Mouse (Mus musculus) heart, embryonic 11.5 days (tissue): ENCODE data around the gene 4922502D21Rik. TPM values are rescaled to one million over a fixed set of nuclear protein-coding genes. Genes with fewer than 3 reads are reported as not detected.
"Not testable (repeated sequence)": the region's sequence is repeated elsewhere in the genome, so short reads cannot be mapped to it uniquely, and the experiment has no call there.

ENCODE experiments used
- ATAC-seq: fragments of 200-750 bp; cut with Nextera tagmentation; replicated peaks from 2 replicates; pipeline ENCODE4 v1.8.0; 2017; ENCODE audit warnings: moderate library complexity; ENCODE audit not compliant: insufficient number of reproducible peaks, low FRiP score, low TSS enrichment
- H3K27ac ChIP-seq: fragments of 300-500 bp; sonication (generic); 2 replicates; pipeline ENCODE4 v1.5.1; 2014; ENCODE audit warnings: mild to moderate bottlenecking, low read depth, low read length
- H3K27me3 ChIP-seq: fragments of 300-500 bp; sonication (generic); 2 replicates; pipeline ENCODE4 v1.6.1; 2014; ENCODE audit warnings: mild to moderate bottlenecking, low read length, mixed read lengths; ENCODE audit not compliant: control insufficient read depth, insufficient read depth
- H3K36me3 ChIP-seq: fragments of 300-500 bp; sonication (generic); 2 replicates; pipeline ENCODE4 v1.6.1; 2014; ENCODE audit warnings: mild to moderate bottlenecking, low read length, moderate library complexity, mixed read lengths; ENCODE audit not compliant: control insufficient read depth, insufficient read depth
- H3K4me1 ChIP-seq: fragments of 300-500 bp; sonication (generic); 2 replicates; pipeline ENCODE4 v1.6.1; 2014; ENCODE audit warnings: low read length; ENCODE audit not compliant: control insufficient read depth, insufficient read depth
- H3K4me2 ChIP-seq: fragments of 300-500 bp; sonication (generic); 2 replicates; pipeline ENCODE4 v1.6.1; 2014; ENCODE audit warnings: mild to moderate bottlenecking, moderate library complexity
- H3K4me3 ChIP-seq: fragments of 300-500 bp; sonication (generic); 2 replicates; pipeline ENCODE4 v1.5.1; 2014; ENCODE audit warnings: low read depth, low read length
- H3K9ac ChIP-seq: fragments of 300-500 bp; sonication (generic); 2 replicates; pipeline ENCODE4 v1.6.1; 2014; ENCODE audit warnings: mild to moderate bottlenecking, low read depth, low read length, moderate library complexity
- H3K9me3 ChIP-seq: fragments of 300-500 bp; sonication (generic); replicated peaks from 2 replicates; pipeline ENCODE4 v1.6.1; 2016; ENCODE audit warnings: low read length; ENCODE audit not compliant: control insufficient read depth
- WGBS: fragments of 180-500 bp; shearing (Covaris S2); extraction: QIAGEN DNeasy Blood & Tissue Kit; methylation state at CpG from one replicate; pipeline ENCODE4 v1.1.7; 2014; ENCODE audit not compliant: insufficient replicate concordance; 5-methylcytosine and 5-hydroxymethylcytosine counted together
- polyA plus RNA-seq: library from polyadenylated mRNA; unstranded; fragments of >200 nt; fragmentation: Nextera tagmentation; extraction: Ambion mirVana; gene quantifications from 2 replicates; pipeline ENCODE4 v1.2.1, GENCODE M21; 2014

The 4922502D21Rik gene
- polyA plus RNA-seq, 1 experiment from 2014 or later = not detected

GRCm38 (mm10) chr6:129351091-129351490, 19.5 kb upstream of the 4922502D21Rik start:
- Histone ChIP-seq H3K27me3 (no peaks in the 10 kb centered on the region), H3K36me3 (no peaks in the 10 kb centered on the region), H3K4me3 (no peak overlapping the region), H3K9ac (no peak overlapping the region), H3K27ac (no peak overlapping the region), H3K4me2 (no peak overlapping the region), H3K4me1 (no peaks in the 10 kb centered on the region), H3K9me3 (no peaks in the 10 kb centered on the region)
- 90% methylated on average over 3 of the region's 3 CpGs for WGBS
- ATAC-seq = no peak

GRCm38 (mm10) chr6:129349524-129350352, 18.1 kb upstream of the 4922502D21Rik start:
- H3K36me3 ChIP-seq = no peaks in the 10 kb centered on the region
- no peaks in the 10 kb centered on the region for H3K9me3 ChIP-seq
- no peak overlapping the region for H3K27ac ChIP-seq
- H3K4me1 ChIP-seq = no peaks in the 10 kb centered on the region
- WGBS = 58% methylated on average over 4 of the region's 4 CpGs
- ATAC-seq = no peak
- no peak overlapping the region for H3K4me3 ChIP-seq
- H3K4me2 ChIP-seq = no peak overlapping the region
- H3K27me3 ChIP-seq = no peaks in the 10 kb centered on the region
- no peak overlapping the region for H3K9ac ChIP-seq

GRCm38 (mm10) chr6:129344408-129344807, 12.8 kb upstream of the 4922502D21Rik start:
- Histone ChIP-seq H3K27ac (no peak overlapping the region), H3K36me3 (no peaks in the 10 kb centered on the region), H3K4me3 (no peak overlapping the region), H3K4me1 (no peaks in the 10 kb centered on the region), H3K4me2 (no peak overlapping the region), H3K27me3 (no peaks in the 10 kb centered on the region), H3K9me3 (no peaks in the 10 kb centered on the region), H3K9ac (no peak overlapping the region)
- WGBS = 69% methylated on average over 3 of the region's 3 CpGs
- no peak for ATAC-seq

- WGBS = 79% methylated on average over 4 of the region's 4 CpGs
- not testable (repeated sequence) for ATAC-seq, H3K9me3 ChIP-seq, H3K27ac ChIP-seq, H3K4me1 ChIP-seq, H3K36me3 ChIP-seq, H3K27me3 ChIP-seq, H3K4me3 ChIP-seq, H3K4me2 ChIP-seq, H3K9ac ChIP-seq
These were observed 10.8 kb upstream of the 4922502D21Rik start, which contains the start of gene Clec12a for GRCm38 (mm10) chr6:129342391-129342790. Clec12a (plus strand) TSS chr6:129342691.

GRCm38 (mm10) chr6:129337751-129338150, 6.2 kb upstream of the 4922502D21Rik start:
- Histone ChIP-seq H3K9ac (no peak overlapping the region), H3K4me3 (no peak overlapping the region), H3K36me3 (no peaks in the 10 kb centered on the region), H3K27ac (no peak overlapping the region), H3K4me1 (no peaks in the 10 kb centered on the region), H3K9me3 (no peaks in the 10 kb centered on the region), H3K27me3 (no peaks in the 10 kb centered on the region), H3K4me2 (no peak overlapping the region)
- 68% methylated on average over 1 of the region's 1 CpGs for WGBS
- ATAC-seq = no peak

GRCm38 (mm10) chr6:129333674-129334078, 2.1 kb upstream of the 4922502D21Rik start:
- Histone ChIP-seq H3K27ac (no peak overlapping the region), H3K9ac (no peak overlapping the region), H3K4me2 (peak overlapping the region; percentile 34; the same call in 1 of the 2 replicates), H3K4me1 (no peaks in the 10 kb centered on the region), H3K36me3 (no peaks in the 10 kb centered on the region), H3K9me3 (no peaks in the 10 kb centered on the region), H3K4me3 (no peak overlapping the region), H3K27me3 (no peaks in the 10 kb centered on the region)
- ATAC-seq = no peak
- 29% methylated on average over 11 of the region's 11 CpGs for WGBS

- H3K27ac ChIP-seq = no peak overlapping the region
- no peak overlapping the region for H3K4me3 ChIP-seq
- ATAC-seq = no peak
- no peaks in the 10 kb centered on the region for H3K9me3 ChIP-seq
- H3K4me1 ChIP-seq = no peaks in the 10 kb centered on the region
- H3K27me3 ChIP-seq = no peaks in the 10 kb centered on the region
- H3K36me3 ChIP-seq = no peaks in the 10 kb centered on the region
- WGBS = 67% methylated on average over 13 of the region's 13 CpGs
- no peak overlapping the region for H3K4me2 ChIP-seq
- no peak overlapping the region for H3K9ac ChIP-seq
These were observed 4.9 kb downstream of the 4922502D21Rik start for GRCm38 (mm10) chr6:129326568-129327150.

- no peak overlapping the region for H3K4me2 ChIP-seq
- no peak for ATAC-seq
- H3K4me1 ChIP-seq = no peaks in the 10 kb centered on the region
- 58% methylated on average over 1 of the region's 1 CpGs for WGBS
- H3K27ac ChIP-seq = no peak overlapping the region
- H3K36me3 ChIP-seq = no peaks in the 10 kb centered on the region
- no peak overlapping the region for H3K9ac ChIP-seq
- no peaks in the 10 kb centered on the region for H3K9me3 ChIP-seq
- H3K27me3 ChIP-seq = no peaks in the 10 kb centered on the region
- H3K4me3 ChIP-seq = no peak overlapping the region
These were observed 5.6 kb downstream of the 4922502D21Rik start for GRCm38 (mm10) chr6:129326016-129326415.
